Mouse (Mus musculus) embryonic fibroblast, embryonic 13.5 days (primary cell): ENCODE measurements around the gene Chrm4. TPM values are rescaled to one million over a fixed set of nuclear protein-coding genes. Genes with fewer than 3 reads are reported as not detected.

Experiments
- H3K27ac ChIP-seq: 2 replicates; pipeline ENCODE4 v1.5.1; 2012; ENCODE audit warnings: low read length, control low read depth, inconsistent platforms; ENCODE audit not compliant: insufficient read depth
- H3K4me1 ChIP-seq: 2 replicates; pipeline ENCODE4 v1.6.1; 2011; ENCODE audit warnings: low read length; ENCODE audit not compliant: control insufficient read depth, insufficient read depth
- H3K4me3 ChIP-seq: 2 replicates; pipeline ENCODE4 v1.5.1; 2011; ENCODE audit warnings: mild to moderate bottlenecking, control low read depth, low read length; ENCODE audit not compliant: insufficient read depth
- CTCF ChIP-seq: IDR thresholded peaks from 2 replicates; pipeline ENCODE4 v1.5.1; 2011; ENCODE audit warnings: mild to moderate bottlenecking, control low read depth, low read length, moderate library complexity, borderline replicate concordance; ENCODE audit not compliant: insufficient read depth
- POLR2A ChIP-seq: IDR thresholded peaks from 2 replicates; pipeline ENCODE4 v1.6.1; 2011; ENCODE audit warnings: low read depth, mild to moderate bottlenecking, control low read depth, low read length, moderate library complexity
- polyA plus RNA-seq: library from polyadenylated mRNA; stranded (reverse); fragments of >200 nt; gene quantifications from 2 replicates; pipeline ENCODE4 v1.2.4, GENCODE M21; 2011; ENCODE audit warnings: low read depth; ENCODE audit not compliant: missing spikeins, insufficient read length

The Chrm4 gene
- polyA plus RNA-seq, 1 experiment = not detected

- Histone ChIP-seq H3K4me1 (no peaks in the 10 kb centered on the region), H3K4me3 (no peak overlapping the region), H3K27ac (peak overlapping the region; percentile 18; the same call in 1 of the 2 replicates)
- no peak for TF ChIP-seq POLR2A
- no peak for TF ChIP-seq CTCF
Observed at GRCm38 (mm10) chr2:91903171-91903925, 23.7 kb upstream of the Chrm4 start.

GRCm38 (mm10) chr2:91904618-91905307 lies 22.3 kb upstream of the Chrm4 start:
- TF ChIP-seq CTCF (no peak), POLR2A (no peak)
- Histone ChIP-seq H3K27ac (no peak overlapping the region), H3K4me3 (no peak overlapping the region), H3K4me1 (no peaks in the 10 kb centered on the region)

GRCm38 (mm10) chr2:91906141-91906540 lies 20.9 kb upstream of the Chrm4 start:
- no peak for TF ChIP-seq CTCF

GRCm38 (mm10) chr2:91912616-91913015 lies 14.4 kb upstream of the Chrm4 start:
- Histone ChIP-seq H3K27ac (no peak overlapping the region), H3K4me3 (no peak overlapping the region), H3K4me1 (peaks cover 5% of the 10 kb centered on the region; the same call in 1 of the 2 replicates)
- TF ChIP-seq POLR2A = no peak
- no peak for TF ChIP-seq CTCF

More at GRCm38 (mm10) chr2:91906141-91906540, 20.9 kb upstream of the Chrm4 start:
- H3K4me1 ChIP-seq = no peaks in the 10 kb centered on the region
- H3K27ac ChIP-seq = no peak overlapping the region
- no peak overlapping the region for H3K4me3 ChIP-seq

GRCm38 (mm10) chr2:91913328-91914110 lies 13.5 kb upstream of the Chrm4 start:
- no peak overlapping the region for H3K27ac ChIP-seq
- H3K4me1 ChIP-seq = peaks cover 5% of the 10 kb centered on the region; the same call in 1 of the 2 replicates
- H3K4me3 ChIP-seq = no peak overlapping the region
- TF ChIP-seq CTCF (no peak), POLR2A (no peak)

- Histone ChIP-seq H3K4me3 (no peak overlapping the region), H3K4me1 (peaks cover 5% of the 10 kb centered on the region; the same call in 1 of the 2 replicates), H3K27ac (no peak overlapping the region)
- TF ChIP-seq POLR2A (no peak), CTCF (no peak)
Observed at GRCm38 (mm10) chr2:91916346-91916977, 10.6 kb upstream of the Chrm4 start.

GRCm38 (mm10) chr2:91917096-91917495 lies 10.0 kb upstream of the Chrm4 start:
- no peak for TF ChIP-seq POLR2A
- no peak for TF ChIP-seq CTCF
- no peak overlapping the region for H3K4me3 ChIP-seq
- H3K4me1 ChIP-seq = peaks cover 5% of the 10 kb centered on the region; the same call in 1 of the 2 replicates

GRCm38 (mm10) chr2:91920130-91920529 lies 6.9 kb upstream of the Chrm4 start:
- H3K4me1 ChIP-seq = 0 out of 2 replicates have a peak, but pooled peaks cover 2% of the 10 kb centered on the region
- no peak overlapping the region for H3K27ac ChIP-seq
- TF ChIP-seq CTCF = no peak
- TF ChIP-seq POLR2A = no peak
- H3K4me3 ChIP-seq = no peak overlapping the region

More at GRCm38 (mm10) chr2:91917096-91917495, 10.0 kb upstream of the Chrm4 start:
- H3K27ac ChIP-seq = no peak overlapping the region

GRCm38 (mm10) chr2:91921181-91921789 lies 5.8 kb upstream of the Chrm4 start:
- Histone ChIP-seq H3K4me1 (0 out of 2 replicates have a peak, but pooled peaks cover 2% of the 10 kb centered on the region), H3K27ac (no peak overlapping the region), H3K4me3 (no peak overlapping the region)
- TF ChIP-seq POLR2A = no peak
- no peak for TF ChIP-seq CTCF
